9 mouse cellular contexts compared by ENCODE assay signal in genomic region chr5:136988420-136988819, GRCm38 (mm10). TPM values are rescaled to one million over a fixed set of nuclear protein-coding genes. Genes with fewer than 3 reads are reported as not detected.
A peak's percentile ranks its signal among the peaks of the same experiment; 100 is the strongest.
DNase-seq lines count a peak whose midpoint lies in the region; ATAC-seq lines count a peak whose summit lies in the region.
"Had no signal": no experiment of that assay in that cellular context is flagged by ENCODE, and none has a peak within 500 bp of the region (broad histone marks: within the 10 kb centered on the region; RNA-seq: fewer than 3 reads in every experiment).

No protein-coding gene starts in this region.

- H3K4me1 ChIP-seq in hindbrain, embryonic 14.5 days (replicated peaks; ENCODE audit: control insufficient read depth, insufficient read depth, low read length): peaks cover 14% of the 10 kb centered on the region
- peaks cover 15% of the 10 kb centered on the region for H3K4me1 ChIP-seq in liver, embryonic 16.5 days (ENCODE audit: control insufficient read depth, low read depth, low read length)

- peak overlapping the region; percentile 98 for H3K9ac ChIP-seq in hindbrain, embryonic 14.5 days
- peak overlapping the region; percentile 94; the same call in 1 of the 2 replicates for H3K9ac ChIP-seq in liver, embryonic 16.5 days (ENCODE audit: low read depth, low read length)

- DNase-seq in cerebellum, adult 11-12 months: peak; percentile 57
- no peak for DNase-seq in cerebellum, adult 8-10 months
- DNase-seq in urinary bladder, postnatal 14 days (ENCODE audit: low spot score): peak; percentile 32
- DNase-seq in urinary bladder, postnatal 10 days (ENCODE audit: low spot score): no peak
- peak; percentile 31 for DNase-seq in hindbrain, embryonic 14.5 days (ENCODE audit: low spot score)
- DNase-seq in right cerebral cortex, postnatal 14 days: peak; percentile 75
- no peak for DNase-seq in thymus, postnatal 4 days

- peaks cover 53% of the 10 kb centered on the region for H3K36me3 ChIP-seq in hindbrain, embryonic 14.5 days (replicated peaks; ENCODE audit: control insufficient read depth, insufficient read depth)
- no peaks in the 10 kb centered on the region; the same call in none of the 2 replicates for H3K36me3 ChIP-seq in liver, embryonic 16.5 days (ENCODE audit: control insufficient read depth, insufficient read depth)

- H3K27me3 ChIP-seq in hindbrain, embryonic 14.5 days (ENCODE audit: control insufficient read depth, insufficient read depth, low read length): no peaks in the 10 kb centered on the region
- no peaks in the 10 kb centered on the region for H3K27me3 ChIP-seq in liver, embryonic 16.5 days (ENCODE audit: control insufficient read depth, insufficient read depth, low read depth, low read length)

- H3K4me2 ChIP-seq in hindbrain, embryonic 14.5 days (replicated peaks): peak overlapping the region; percentile 79
- H3K4me2 ChIP-seq in liver, embryonic 16.5 days (ENCODE audit: low read depth, low read length): peak overlapping the region; percentile 94

- WGBS in hindbrain, embryonic 14.5 days: 72% methylated on average over 7 of the region's 7 CpGs
- 45% methylated on average over 6 of the region's 7 CpGs for WGBS in liver, embryonic 16.5 days (ENCODE audit: insufficient replicate concordance)

- no peaks in the 10 kb centered on the region for H3K9me3 ChIP-seq in hindbrain, embryonic 14.5 days (ENCODE audit: control insufficient read depth, low read length)
- no peaks in the 10 kb centered on the region for H3K9me3 ChIP-seq in liver, embryonic 16.5 days (replicated peaks; ENCODE audit: control insufficient read depth, low read length)

- H3K4me3 ChIP-seq in hindbrain, embryonic 14.5 days (replicated peaks; ENCODE audit: low read length): peak overlapping the region; percentile 88
- H3K4me3 ChIP-seq in liver, embryonic 16.5 days (ENCODE audit: low read depth, low read length): peak overlapping the region; percentile 91

- ATAC-seq in hindbrain, embryonic 14.5 days (ENCODE audit: low FRiP score): no peak
- no peak for ATAC-seq in liver, embryonic 16.5 days (ENCODE audit: low read depth)

- H3K27ac ChIP-seq in hindbrain, embryonic 14.5 days: no peak overlapping the region
- H3K27ac ChIP-seq in liver, embryonic 16.5 days (ENCODE audit: low read length): no peak overlapping the region

RNA-seq across cellular contexts. Expression of gene Znhit1, which starts 0.6 kb away (rescaled TPM):
- polyA plus RNA-seq in hindbrain, embryonic 14.5 days (2014; fragmentation: Nextera tagmentation; extraction: Ambion mirVana): 116 and 121 TPM in 2 replicates
- 51.3 and 52.2 TPM in 2 replicates for polyA plus RNA-seq in liver, embryonic 16.5 days (2015; fragmentation: Nextera tagmentation; extraction: Ambion mirVana)

RNA-seq across cellular contexts. Expression of gene Plod3, which starts 1.6 kb away (rescaled TPM):
- polyA plus RNA-seq in hindbrain, embryonic 14.5 days (2014; fragmentation: Nextera tagmentation; extraction: Ambion mirVana): 30.1 and 30.7 TPM in 2 replicates
- polyA plus RNA-seq in liver, embryonic 16.5 days (2015; fragmentation: Nextera tagmentation; extraction: Ambion mirVana): 12.2 and 12.9 TPM in 2 replicates

RNA-seq across cellular contexts. Expression of gene Cldn15, which starts 22.0 kb away (rescaled TPM):
- 0.13 TPM in 1 of 2 replicates, not detected in the other for polyA plus RNA-seq in hindbrain, embryonic 14.5 days (2014; fragmentation: Nextera tagmentation; extraction: Ambion mirVana)
- polyA plus RNA-seq in liver, embryonic 16.5 days (2015; fragmentation: Nextera tagmentation; extraction: Ambion mirVana): 7.5 and 7.9 TPM in 2 replicates

RNA-seq across cellular contexts. Expression of gene Fis1, which starts 35.3 kb away (rescaled TPM):
- 391 and 425 TPM in 2 replicates for polyA plus RNA-seq in hindbrain, embryonic 14.5 days (2014; fragmentation: Nextera tagmentation; extraction: Ambion mirVana)
- polyA plus RNA-seq in liver, embryonic 16.5 days (2015; fragmentation: Nextera tagmentation; extraction: Ambion mirVana): 172 and 179 TPM in 2 replicates

RNA-seq across cellular contexts. Expression of gene Vgf, which starts 37.8 kb away (rescaled TPM):
- polyA plus RNA-seq in hindbrain, embryonic 14.5 days (2014; fragmentation: Nextera tagmentation; extraction: Ambion mirVana): 7.0 and 9.7 TPM in 2 replicates
- polyA plus RNA-seq in liver, embryonic 16.5 days (2015; fragmentation: Nextera tagmentation; extraction: Ambion mirVana): 0.21 TPM in 1 of 2 replicates, not detected in the other
- polyA plus RNA-seq: gonadal fat pad, adult 2 months had no signal

Comparison
In these comparisons a context has a peak if more than half of its experiments do, and no peak if none do; other contexts are left out.
1. DNase-seq: peak in cerebellum, adult 11-12 months (single experiment), urinary bladder, postnatal 14 days (single experiment), hindbrain, embryonic 14.5 days (single experiment) and right cerebral cortex, postnatal 14 days (single experiment); none in cerebellum, adult 8-10 months (single experiment), urinary bladder, postnatal 10 days (single experiment) and thymus, postnatal 4 days (single experiment).